Mouse (Mus musculus) spleen, embryonic (tissue): Measurements from ENCODE around the gene 1700034I23Rik.
"Not testable (repeated sequence)": the region's sequence is repeated elsewhere in the genome, so short reads cannot be mapped to it uniquely, and the experiment has no call there.

ENCODE experiments used
- CTCF ChIA-PET: fragments of 350-600 bp; sonication (Branson Sonifier 250); formaldehyde crosslinking; loops from one replicate; lab custom pipeline; 2022; lab: Charles Lee

The 1700034I23Rik gene

GRCm38 (mm10) chr3:40902443-40902842, at the start of gene 1700034I23Rik:
Gene 1700034I23Rik (minus strand): TSS chr3:40902543.
- CTCF ChIA-PET, result not testable (repeated sequence)

GRCm38 (mm10) chr3:40951365-40951764, 49.0 kb upstream of the 1700034I23Rik start:
- CTCF ChIA-PET, result no interaction called here

GRCm38 (mm10) chr3:40950601-40951201, 48.4 kb upstream of the 1700034I23Rik start:
- CTCF ChIA-PET, result no interaction called here

GRCm38 (mm10) chr3:40949903-40950600, 47.7 kb upstream of the 1700034I23Rik start:
- CTCF ChIA-PET, result interaction anchor here (0.7 kb wide), 1 partner anchor 23 kb away, joined by 11 read pairs; no protein-coding TSS in a partner anchor

GRCm38 (mm10) chr3:40949170-40949902, 47.0 kb upstream of the 1700034I23Rik start, which contains the start of gene Larp1b:
Gene Larp1b (plus strand): TSS chr3:40949828.
- CTCF ChIA-PET, result interaction anchor here (0.7 kb wide), 1 partner anchor 24 kb away, joined by 11 read pairs; no protein-coding TSS in a partner anchor

GRCm38 (mm10) chr3:40939019-40939418, 36.7 kb upstream of the 1700034I23Rik start:
- CTCF ChIA-PET, result no interaction called here

- CTCF ChIA-PET, result no interaction called here
Observed at GRCm38 (mm10) chr3:40938592-40938991, 36.2 kb upstream of the 1700034I23Rik start.

- CTCF ChIA-PET, result no interaction called here
Observed at GRCm38 (mm10) chr3:40938189-40938588, 35.8 kb upstream of the 1700034I23Rik start.

- CTCF ChIA-PET, result not testable (repeated sequence)
Observed at GRCm38 (mm10) chr3:40894336-40894735, 8.0 kb downstream of the 1700034I23Rik start.

GRCm38 (mm10) chr3:40893816-40894258, 8.5 kb downstream of the 1700034I23Rik start:
- CTCF ChIA-PET, result interaction anchor here (1.3 kb wide), 1 partner anchor 48 kb away, joined by 3 read pairs; no protein-coding TSS in a partner anchor

GRCm38 (mm10) chr3:40853123-40853738, 49.1 kb downstream of the 1700034I23Rik start:
- CTCF ChIA-PET, result not testable (repeated sequence)
